Mouse (Mus musculus): ENCODE results near the gene Tff3.

- TF ChIP-seq CTCF (IDR thresholded peaks at IDR 0.05; ENCODE audit: low read depth) (peak; percentile 55), EP300 (IDR thresholded peaks at IDR 0.05; ENCODE audit: low read depth) (peak; percentile 93)
Measured at GRCm38 (mm10) chr17:31091023-31091735, 38.3 kb downstream of the Tff3 start.
